Mouse (Mus musculus) spleen, adult 18-20 months (tissue): ENCODE results near the gene Arhgap31.
A peak's percentile ranks its signal among the peaks of the same experiment; 100 is the strongest.
"Not testable (repeated sequence)": the region's sequence is repeated elsewhere in the genome, so short reads cannot be mapped to it uniquely, and the experiment has no call there.

ENCODE experiments used
- DNase-seq, 2 experiments: peaks; one replicate each; pipeline ENCODE4 v3.0.0; 2022; ENCODE audit warnings: mixed read lengths in 2 of 2

Arhgap31 gene

GRCm38 (mm10) chr16:38683094-38683493, 30.0 kb downstream of the Arhgap31 start:
- no peak for DNase-seq

- no peak for DNase-seq
Measured at GRCm38 (mm10) chr16:38681313-38681712, 31.8 kb downstream of the Arhgap31 start.

GRCm38 (mm10) chr16:38679431-38680021, 33.5 kb downstream of the Arhgap31 start:
- DNase-seq = no peak

DNA sequence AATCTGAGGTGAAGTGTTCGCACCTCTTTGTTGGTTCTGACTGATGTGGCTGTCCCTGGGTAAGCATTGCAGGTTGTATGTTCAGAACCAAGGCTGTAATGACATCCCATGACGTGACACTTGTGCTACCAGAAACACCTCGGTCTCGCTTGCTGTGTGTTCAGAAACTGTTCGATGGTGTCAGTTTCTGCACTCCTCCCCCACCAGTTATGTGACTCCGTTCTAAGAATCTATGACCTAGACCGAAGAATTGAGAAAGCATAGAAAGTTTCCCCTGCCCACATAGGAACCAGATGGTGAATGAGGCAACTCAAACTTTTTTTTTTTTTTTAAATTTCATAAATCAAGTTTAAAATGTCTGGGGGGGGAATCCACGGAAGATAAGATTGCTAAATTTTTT, 34.2 kb downstream of the Arhgap31 start:
- DNase-seq = no peak

GRCm38 (mm10) chr16:38677941-38678340, 35.1 kb downstream of the Arhgap31 start:
- not testable (repeated sequence) for DNase-seq

- DNase-seq = no peak
Measured at GRCm38 (mm10) chr16:38677171-38677570, 35.9 kb downstream of the Arhgap31 start.

- DNase-seq = no peak
Measured at GRCm38 (mm10) chr16:38676647-38677046, 36.4 kb downstream of the Arhgap31 start.

- no peak for DNase-seq
Measured at GRCm38 (mm10) chr16:38675600-38676335, 37.3 kb downstream of the Arhgap31 start.

GRCm38 (mm10) chr16:38674891-38675290, 38.2 kb downstream of the Arhgap31 start:
- DNase-seq = no peak

GRCm38 (mm10) chr16:38673511-38673910, 39.6 kb downstream of the Arhgap31 start:
- no peak for DNase-seq

- DNase-seq = no peak
Measured at GRCm38 (mm10) chr16:38672947-38673346, 40.1 kb downstream of the Arhgap31 start.

DNA sequence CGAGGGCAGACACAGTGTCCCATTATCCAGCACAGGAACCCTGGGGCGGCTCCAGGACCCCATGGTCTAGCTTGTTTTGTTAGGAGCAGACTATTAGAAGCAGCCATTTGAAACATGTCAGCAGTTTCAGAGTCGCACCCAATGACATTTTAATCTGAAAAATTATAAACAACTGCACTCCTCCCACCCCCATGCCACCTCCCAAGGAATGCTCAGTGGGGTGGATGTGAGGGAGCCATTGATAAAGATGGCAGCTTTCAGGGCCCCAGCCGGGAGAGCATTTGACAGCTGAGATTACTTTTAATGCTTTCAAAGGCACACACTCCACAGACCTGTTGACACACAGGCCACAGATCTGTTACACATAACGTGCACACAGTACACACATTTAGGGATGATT, 40.7 kb downstream of the Arhgap31 start:
- DNase-seq = no peak

DNA sequence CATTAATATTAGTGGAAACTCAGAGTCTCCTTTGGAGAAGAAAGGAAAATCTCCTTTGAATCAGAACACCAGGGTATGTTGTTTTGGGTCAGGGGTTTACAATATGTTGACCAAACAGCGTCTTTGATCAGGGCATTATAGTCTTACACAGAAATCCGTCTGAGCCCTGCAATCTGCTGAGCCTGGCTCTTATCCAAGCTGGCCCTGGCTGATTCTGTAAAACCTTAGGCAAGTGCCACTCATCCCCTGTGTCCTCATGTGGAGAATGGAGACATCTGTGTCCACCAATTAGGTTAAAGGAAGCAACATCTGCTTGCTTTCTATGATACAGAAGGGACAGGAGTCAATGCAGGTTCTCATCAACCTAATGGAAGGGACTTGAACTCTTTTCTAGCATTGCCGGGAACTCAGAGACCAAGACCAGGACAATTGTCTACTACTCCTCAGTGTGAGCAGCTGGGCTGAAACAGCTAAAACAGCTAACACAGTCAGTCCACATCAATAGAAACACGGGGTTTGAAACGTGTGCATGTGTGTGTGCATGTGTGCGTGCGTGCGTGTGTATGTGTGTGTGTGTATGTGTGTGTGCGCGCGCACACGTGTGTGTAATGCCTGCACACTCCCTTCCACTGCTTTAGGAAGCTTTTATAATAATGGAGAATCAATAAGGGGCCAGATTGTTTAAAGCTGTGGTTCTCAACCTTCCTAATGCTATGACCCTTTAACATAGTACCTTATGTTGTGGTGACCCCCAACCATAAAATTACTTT, 42.3 kb downstream of the Arhgap31 start:
- DNase-seq = no peak

DNA sequence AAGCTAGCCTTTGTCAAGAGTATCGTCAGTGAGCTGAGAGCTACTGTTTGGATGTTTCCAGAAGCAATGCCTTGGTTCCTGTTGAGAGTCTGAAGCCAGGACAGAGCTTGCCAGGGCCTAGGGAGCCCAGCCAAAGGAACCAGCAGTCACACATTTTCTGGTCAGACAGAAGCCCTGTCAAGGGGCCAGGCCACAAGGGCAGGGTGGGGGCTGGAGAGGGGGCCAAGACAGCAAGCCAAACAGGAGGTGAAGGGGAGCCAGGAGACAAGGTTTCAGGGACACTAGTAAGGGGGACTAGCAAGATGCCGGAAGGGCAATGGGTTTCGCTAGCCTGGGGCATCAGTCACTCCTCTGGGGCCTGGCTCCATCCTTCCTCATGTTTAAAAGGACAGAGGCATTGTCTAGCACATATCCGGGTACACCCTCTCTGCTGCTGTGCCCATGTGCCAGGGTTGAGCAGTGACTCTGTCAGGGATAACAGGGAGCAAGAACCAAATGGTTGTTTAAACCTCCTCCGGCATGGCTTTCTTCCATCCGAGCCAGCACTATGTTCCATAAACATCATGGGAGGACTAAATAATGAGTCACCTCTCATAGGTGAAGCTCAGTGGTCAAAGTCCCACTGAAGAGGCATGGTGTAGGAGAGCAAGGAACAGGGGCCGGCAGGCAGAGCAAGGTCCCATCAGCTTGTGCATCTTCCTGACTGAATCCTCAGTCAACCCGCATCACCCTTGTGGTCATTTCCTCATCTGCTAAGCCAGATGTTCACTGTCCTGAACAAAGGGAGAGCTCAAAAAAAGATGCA, 44.0 kb downstream of the Arhgap31 start:
- no peak for DNase-seq

- DNase-seq = no peak
Measured at GRCm38 (mm10) chr16:38666523-38666922, 46.6 kb downstream of the Arhgap31 start.

GRCm38 (mm10) chr16:38666016-38666415, 47.1 kb downstream of the Arhgap31 start:
- DNase-seq = no peak

GRCm38 (mm10) chr16:38662575-38662974, 50.5 kb downstream of the Arhgap31 start:
- DNase-seq = no peak

- DNase-seq = no peak
Measured at GRCm38 (mm10) chr16:38654308-38654707, 58.8 kb downstream of the Arhgap31 start.

- peak; percentile 6 to 15 for DNase-seq
Measured at GRCm38 (mm10) chr16:38653390-38653871, 59.6 kb downstream of the Arhgap31 start.

GRCm38 (mm10) chr16:38652653-38653052, 60.4 kb downstream of the Arhgap31 start:
- no peak for DNase-seq

DNA sequence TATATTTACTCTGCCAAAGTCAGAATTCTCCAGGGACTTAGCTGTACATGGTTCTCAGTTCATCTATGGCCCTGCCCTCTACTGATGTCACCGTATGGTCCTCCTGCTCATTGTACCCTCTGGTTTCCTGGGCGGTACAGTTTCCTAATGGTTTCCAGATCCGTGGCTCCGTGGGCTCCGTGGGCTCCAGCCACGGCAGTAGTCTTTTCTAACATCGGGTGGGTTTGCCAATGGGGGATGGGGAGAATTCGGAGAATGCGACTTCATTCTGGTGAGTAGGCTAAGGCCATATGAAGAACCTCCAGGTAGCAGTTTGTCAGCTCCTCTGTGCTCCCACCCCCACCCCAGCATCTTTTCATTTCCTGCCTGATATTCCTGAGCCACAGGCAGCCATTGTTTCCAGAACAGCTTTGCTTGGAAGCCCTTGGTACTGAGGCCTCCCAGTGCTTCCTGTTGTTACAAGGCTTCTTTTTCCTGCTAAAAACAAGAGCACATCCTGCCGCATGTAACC, 61.3 kb downstream of the Arhgap31 start:
- DNase-seq = no peak

GRCm38 (mm10) chr16:38651306-38651705, 61.8 kb downstream of the Arhgap31 start:
- DNase-seq = no peak

GRCm38 (mm10) chr16:38649431-38649827, 63.6 kb downstream of the Arhgap31 start:
- no peak for DNase-seq
